Mouse (Mus musculus): ENCODE data around the gene Hs2st1.

The Hs2st1 gene

DNA sequence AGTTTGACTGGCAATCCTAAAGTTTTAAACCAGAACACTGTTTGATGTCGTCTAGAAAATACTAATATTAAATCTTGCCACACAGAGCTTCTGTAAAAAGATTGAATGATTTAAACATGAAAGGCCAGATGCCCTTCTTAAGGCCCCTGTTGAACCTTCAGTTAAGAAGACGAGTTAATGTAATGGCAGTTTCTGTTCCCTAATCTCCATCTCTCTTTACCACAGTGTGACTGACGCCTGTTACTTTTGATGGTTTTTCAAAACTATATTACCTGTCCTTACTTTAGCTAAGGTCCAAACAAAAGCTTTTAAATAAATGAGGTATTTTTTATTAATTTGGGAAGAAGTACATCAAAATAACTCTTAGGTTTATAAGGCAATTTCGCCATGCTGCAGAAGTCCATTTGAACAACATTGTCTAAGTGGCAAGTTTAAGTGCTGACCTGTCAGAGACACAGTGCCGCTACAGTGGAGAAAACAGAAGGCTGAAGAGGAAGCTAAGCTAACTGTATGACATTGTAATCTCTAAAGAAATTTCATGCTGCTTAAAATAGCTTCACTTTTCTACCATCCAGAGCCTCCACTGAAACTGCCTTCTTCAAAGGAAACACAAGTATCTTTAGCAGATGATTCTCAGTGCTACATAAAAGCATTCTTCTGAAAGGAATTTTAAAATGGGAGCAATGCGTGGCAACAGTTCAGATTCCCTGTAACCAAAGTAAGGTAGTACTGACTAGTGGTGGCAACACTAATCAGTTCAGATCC is 15.0 kb upstream of the Hs2st1 start:
- DNase-seq = no peak

DNA sequence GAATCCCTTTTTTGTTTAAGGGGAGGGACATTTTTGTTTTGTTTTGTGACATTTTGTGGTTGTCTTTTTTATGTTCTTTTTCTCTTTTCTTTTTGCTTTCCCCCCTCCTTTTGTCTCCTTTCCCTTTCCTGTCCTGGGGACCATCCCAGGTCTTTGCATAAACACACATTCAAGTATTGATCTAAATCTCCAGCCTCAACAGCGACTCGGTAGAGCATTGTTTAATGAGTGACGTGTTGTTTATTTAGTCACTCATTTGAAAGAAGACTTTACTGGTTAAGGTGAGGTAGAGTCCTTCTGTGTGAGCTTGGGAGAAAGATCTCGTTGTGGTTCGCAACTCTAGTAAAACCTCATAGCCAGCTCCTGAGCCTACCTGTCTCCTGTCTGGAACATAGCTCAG is 13.8 kb upstream of the Hs2st1 start:
- no peak for DNase-seq

DNA sequence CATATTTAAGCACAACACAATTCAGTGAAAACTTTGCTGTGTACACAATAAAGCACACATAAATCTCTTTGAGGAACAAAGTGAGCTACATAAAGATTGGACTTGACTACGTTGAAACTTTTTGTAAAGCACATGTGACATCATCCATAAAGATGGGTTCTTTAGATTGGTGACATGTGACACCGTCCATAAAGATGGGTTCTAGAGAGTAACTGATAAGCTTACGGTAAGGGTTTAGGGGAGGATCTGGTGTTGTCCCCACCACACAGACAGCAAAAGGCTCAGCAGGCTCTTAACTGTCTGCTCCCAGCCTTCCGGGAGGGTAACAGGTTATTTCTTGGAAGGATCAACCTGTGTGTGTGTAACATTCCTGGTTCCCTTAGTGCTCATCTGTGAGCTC is 12.3 kb upstream of the Hs2st1 start:
- DNase-seq = no peak

DNA sequence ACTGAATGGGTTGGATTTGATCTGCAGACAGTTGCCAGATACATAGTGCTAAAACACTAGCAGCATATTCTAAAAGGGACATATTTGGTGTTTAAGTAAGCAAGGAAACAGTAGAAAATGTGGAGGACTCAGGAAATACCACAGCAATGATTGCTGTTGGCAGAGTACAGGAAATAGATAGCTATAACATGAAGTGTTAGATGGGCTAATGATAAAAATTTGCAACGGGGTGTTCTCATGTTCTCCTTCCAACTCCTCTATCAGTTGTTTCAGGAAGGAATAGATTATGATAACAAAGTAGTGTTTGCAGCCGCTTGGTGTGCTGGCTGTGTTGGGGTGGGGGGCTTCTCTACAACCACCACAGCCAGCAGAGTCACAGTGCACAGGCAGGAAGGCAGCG is 11.9 kb upstream of the Hs2st1 start:
- DNase-seq = no peak

GRCm38 (mm10) chr3:144580281-144580680 is 10.3 kb upstream of the Hs2st1 start:
- DNase-seq = no peak

DNA sequence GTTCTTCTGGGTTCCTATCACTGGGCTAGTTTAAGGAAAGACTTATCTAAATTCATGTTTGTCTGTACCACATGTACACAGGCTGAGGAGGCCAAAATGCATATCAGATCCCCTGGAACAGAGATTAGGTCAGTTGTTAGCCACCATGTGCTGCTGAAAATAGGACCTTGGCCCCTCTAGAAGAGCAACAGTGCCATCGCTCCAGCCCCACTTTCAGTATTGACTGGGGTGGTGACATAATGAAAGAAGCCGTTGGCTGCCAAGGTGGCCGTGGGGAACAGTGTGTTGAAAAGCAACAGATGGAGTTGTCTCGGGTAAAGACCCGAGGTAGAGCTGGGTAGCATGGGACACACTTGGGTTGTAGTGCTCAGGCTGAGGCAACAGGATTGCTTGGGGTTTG is 9.8 kb upstream of the Hs2st1 start:
- DNase-seq = no peak

GRCm38 (mm10) chr3:144578921-144579320 is 8.9 kb upstream of the Hs2st1 start:
- no peak for DNase-seq

- no peak for DNase-seq
Measured at GRCm38 (mm10) chr3:144577366-144578340, 7.7 kb upstream of the Hs2st1 start.

DNA sequence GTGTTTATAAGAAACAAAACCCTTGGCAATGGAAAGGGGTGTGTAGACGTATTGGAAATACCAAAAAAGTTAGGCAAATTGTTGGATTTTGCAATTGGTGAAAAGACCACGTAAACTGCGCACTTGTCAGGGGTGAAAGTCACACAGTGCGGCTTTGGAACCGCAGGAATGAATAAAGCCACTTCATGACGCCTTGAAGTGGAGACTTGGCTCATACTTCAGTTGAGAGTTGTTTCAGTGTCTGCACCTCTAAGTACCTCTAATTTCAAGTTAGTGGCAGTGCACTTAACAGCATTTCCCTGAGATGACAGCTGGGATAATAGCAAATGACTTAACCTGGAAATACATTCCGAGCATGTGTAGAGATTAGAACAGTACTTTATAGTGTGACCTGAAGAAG is 4.3 kb upstream of the Hs2st1 start:
- no peak for DNase-seq

DNA sequence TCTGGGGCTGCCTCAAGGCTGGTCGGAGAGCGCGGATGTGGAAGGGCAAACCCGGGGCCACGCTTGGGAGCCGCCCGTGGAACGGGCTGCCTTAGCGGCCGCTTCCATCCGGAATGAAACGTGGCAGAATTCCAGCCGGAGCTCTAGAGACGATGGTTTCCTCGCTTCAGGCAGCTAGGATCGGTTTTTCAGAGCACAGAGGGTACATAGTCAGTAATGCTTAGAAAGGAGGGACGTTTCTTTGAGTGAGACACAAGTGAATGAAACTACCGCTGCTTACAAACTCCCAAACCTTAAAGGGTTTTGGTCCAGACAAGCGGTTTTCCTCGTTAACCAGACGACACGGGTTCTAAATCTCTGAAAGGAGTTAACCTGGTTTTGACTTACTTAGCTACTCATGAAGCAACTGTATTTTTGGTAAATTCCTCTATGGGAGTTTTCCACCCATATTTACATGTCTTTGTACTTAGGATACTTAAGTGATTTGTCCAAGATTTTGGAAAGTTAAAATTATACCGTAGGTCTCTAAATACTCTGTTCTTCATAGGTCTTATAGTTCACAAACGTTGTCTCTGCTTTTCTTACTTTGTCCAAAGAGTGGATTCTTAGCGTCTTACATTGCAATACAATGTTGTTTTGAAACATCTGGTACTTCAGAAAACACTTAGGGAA is 971 bp upstream of the Hs2st1 start:
- DNase-seq = no peak

GRCm38 (mm10) chr3:144569401-144569971 is 495 bp downstream of the Hs2st1 start:
- no peak for DNase-seq

GRCm38 (mm10) chr3:144568861-144569361 is 1.1 kb downstream of the Hs2st1 start:
- peak; percentile 23 for DNase-seq

DNA sequence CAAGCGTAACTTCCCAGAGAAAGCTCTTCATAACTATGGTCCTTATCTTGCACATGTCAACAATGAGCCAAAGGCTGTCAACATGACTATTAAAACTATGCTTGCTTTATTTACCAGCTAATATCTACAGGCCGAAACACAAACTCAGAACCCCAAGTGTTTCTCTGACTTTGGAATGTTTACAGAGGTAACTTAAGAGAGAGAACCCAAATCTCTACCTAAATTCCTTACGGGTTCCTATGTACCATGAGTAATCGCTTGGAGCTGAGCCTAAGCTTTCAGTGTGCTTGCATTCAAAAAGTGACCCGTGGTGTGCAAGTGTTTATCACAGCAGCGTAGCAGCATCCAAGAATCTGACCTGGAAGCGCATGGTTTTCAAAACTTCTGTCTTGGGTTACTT is 4.8 kb downstream of the Hs2st1 start:
- DNase-seq = no peak

DNA sequence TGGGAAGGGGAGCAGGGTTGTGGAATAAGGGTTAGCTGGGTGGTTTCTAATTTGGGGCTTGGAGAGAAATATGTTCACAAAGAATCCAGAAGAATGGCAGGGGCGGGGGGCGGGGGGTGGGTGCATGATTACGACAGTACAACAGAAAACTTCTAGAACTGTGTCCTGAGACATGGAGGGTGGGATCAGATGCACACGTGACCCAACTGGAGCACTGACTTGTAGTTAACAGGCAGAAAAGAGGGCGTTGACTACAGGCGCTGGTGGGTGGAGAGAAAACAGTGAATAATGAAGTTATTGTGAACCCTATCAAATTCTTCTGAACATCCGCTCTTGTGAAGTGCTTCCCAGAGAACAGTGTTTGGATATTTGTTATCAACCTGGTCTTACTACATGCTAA is 6.1 kb downstream of the Hs2st1 start:
- no peak for DNase-seq

DNA sequence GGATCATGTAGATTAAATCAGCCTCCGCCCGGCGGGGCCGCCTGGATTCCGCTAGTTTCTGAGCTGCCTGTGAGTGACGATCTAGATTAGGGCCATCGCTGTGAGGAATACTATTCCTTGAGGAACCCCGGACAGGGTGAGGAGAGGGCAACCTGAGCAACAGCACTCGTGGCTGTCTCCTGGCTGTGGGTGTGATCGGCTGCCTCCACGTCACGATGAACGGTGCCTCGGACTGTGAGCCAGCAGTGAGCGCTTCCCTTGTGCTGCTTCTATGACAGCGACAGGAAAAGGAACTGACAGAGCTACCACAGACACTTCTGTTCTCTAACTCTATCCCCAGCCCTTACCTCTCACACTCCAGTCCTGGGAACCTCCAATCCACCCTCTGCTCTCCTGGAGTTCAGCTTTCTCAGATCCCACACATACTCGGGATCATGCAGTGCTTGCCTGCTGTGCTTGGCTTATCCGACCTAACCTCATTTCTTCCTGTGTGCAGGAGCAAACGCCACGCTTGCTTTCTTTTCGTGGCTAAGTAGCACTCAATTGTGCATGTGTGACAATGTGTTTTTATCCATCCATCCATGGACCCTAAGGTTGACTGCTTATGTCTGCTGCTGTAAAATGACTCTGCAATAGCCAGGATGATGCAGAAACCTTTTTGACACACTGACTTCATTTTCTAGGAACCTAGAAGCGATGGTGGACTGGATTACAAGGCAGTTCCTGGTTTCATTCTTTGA is 8.3 kb downstream of the Hs2st1 start:
- no peak for DNase-seq

- DNase-seq = no peak
Measured at GRCm38 (mm10) chr3:144558274-144558673, 11.7 kb downstream of the Hs2st1 start.

DNA sequence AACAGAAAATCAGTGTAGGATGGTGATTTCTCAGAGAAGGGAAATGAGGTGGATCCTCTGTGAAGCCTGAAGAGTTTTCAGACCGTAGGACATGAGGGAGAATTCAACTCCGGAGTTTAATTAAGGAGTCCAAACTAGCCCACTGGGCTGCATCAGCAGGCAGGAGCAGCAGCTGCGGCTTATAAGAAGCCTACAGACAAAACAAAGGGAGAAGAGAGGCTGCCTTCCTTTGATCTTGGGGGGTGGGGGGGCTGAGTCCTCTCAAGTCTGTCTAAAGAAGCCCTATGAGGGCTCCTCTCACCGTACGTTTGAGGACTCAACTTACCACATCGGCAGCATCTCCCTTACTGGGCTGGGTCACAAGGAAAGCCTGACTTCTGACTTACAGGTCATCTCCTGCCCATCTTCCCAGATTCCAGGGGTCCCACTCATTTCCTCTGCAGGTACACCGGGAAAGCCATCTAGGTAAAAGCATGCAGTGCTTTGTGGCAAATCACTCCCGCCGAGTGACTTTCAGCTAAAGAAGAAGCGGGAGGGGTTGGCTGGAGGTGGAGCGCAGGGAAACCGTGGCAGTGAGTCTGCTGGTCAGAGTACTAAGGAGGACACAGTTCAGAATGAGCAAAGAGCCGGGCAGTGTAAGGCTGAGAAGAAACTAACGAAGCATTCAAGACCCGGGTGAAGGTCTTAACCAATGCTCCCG is 13.2 kb downstream of the Hs2st1 start:
- DNase-seq = peak; percentile 35

DNA sequence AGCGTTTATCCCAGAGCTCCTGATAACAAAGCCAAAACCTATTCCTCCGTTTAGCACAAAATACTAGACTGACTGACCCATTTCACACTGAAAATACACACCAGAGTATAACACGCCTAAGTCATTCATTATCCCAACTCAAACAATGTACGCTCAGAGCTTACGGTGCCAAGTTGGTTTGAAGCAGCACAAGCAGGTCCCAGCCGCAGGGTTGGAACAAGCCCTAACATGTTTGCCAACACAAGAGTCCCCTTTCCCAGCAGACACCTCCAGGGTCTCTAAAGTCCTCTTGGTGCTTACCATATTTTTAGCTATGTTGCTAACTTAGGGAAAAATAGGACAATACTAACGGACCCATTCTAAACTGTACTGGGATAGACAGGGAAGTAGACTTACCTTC is 14.8 kb downstream of the Hs2st1 start:
- DNase-seq = no peak

DNA sequence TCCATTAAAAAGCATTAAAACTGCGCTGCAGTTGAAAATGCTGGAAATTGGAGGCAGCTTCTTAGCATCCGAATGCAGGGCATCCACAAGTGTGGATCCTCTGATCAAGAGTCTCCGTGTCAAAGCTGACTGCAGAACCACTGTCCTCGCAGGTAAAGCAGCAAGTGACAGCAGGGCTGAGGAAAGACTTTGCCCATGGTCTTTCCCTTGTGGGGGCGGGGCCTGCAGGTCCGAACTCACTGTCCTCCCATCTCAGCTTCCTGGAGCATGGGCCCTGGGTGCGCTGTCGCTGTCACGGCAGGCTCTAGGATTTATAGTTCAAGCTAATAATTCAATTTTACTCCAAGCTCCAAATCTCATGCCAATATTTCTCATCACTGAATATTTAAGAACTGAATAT is 15.5 kb downstream of the Hs2st1 start:
- peak; percentile 26 for DNase-seq

GRCm38 (mm10) chr3:144553942-144554341 is 16.0 kb downstream of the Hs2st1 start:
- DNase-seq = no peak

DNA sequence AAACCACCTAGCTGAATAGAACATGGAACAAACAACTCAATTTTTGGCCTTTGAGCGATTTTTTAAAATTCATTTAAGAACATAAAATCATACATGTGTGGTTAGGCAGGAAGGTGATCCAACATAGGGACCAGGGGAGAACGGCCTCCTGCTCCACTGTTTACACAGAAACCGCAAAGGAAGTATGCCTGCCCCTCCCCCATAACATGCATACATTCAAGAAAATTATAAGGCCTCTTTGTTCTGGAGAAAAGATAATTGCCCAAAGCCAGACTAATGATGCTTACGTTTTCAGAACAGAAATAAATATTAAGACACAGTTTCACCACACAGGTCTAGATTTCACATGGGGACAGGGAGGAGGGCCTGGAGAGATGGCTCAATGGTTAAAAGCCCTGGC is 18.6 kb downstream of the Hs2st1 start:
- DNase-seq = no peak

GRCm38 (mm10) chr3:144550659-144551058 is 19.3 kb downstream of the Hs2st1 start:
- DNase-seq = no peak
